Mouse (Mus musculus) neural tube, postnatal 0 days (tissue): ENCODE results near the gene Pdlim4. TPM values are rescaled to one million over a fixed set of nuclear protein-coding genes. Genes with fewer than 3 reads are reported as not detected.

Experiments used
- polyA plus RNA-seq: library from polyadenylated mRNA; unstranded; fragments of >200 nt; fragmentation: Nextera tagmentation; extraction: Ambion mirVana; gene quantifications from 2 replicates; pipeline ENCODE4 v1.2.1, GENCODE M21; 2015

Pdlim4 gene
- polyA plus RNA-seq: 54.9 and 60.9 TPM in 2 replicates

GRCm38 (mm10) chr11:54068520-54069371, at the start of gene Pdlim4:
Gene Pdlim4, minus strand, starts transcription at chr11:54069014.

DNA sequence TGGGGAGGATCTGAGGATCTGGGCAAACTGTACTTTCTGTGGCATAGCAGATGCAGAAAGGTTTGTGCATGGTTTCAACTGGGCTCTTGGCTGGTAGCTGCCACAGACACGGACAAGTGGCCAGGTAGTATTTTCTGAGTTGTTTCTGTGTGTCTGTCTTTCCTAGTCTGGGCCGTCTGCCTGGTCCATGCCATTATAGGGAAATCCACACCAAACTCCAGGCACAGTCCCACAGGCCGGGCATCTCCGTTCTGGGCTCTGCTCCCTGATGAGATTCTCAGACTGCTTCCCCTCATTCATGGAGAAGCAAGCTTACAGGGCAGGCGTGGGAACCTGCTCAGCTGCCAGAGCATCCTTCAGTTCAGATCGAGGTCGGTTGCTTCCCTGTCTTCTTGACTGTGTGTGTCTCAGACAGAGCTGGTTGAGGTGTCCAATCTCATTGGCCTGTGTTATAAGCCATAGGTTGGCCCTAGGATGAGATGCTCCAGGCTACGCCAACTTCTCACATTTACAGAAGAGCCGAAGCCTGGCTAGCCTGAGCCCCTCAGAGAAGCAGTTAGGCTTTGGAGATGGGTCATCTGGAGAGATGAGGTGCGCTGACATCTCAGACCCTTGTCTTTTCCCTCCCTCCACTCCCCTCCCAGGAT, 31.4 kb upstream of the Pdlim4 start, which contains the start of gene P4ha2:
TSS of gene P4ha2 (plus strand) at position 51 of the 647 bp plus-strand sequence.

GRCm38 (mm10) chr11:54028044-54028951, 40.5 kb downstream of the Pdlim4 start, which contains the start of gene Slc22a4:
Gene Slc22a4, minus strand, starts transcription at chr11:54028090.

Other genes with a start within 250 kb of the Pdlim4 start
- 1.3 and 1.9 TPM in 2 replicates for gene Gm12216, start 209.8 kb downstream of the Pdlim4 start, polyA plus RNA-seq
- gene Slc22a5, start 177.4 kb downstream of the Pdlim4 start, polyA plus RNA-seq: 8.5 and 9.3 TPM in 2 replicates
- gene Slc22a21, start 88.7 kb downstream of the Pdlim4 start, polyA plus RNA-seq: 7.1 and 8.1 TPM in 2 replicates
- gene Slc22a4, start 40.9 kb downstream of the Pdlim4 start, polyA plus RNA-seq: 12.3 and 13.7 TPM in 2 replicates
- 11.0 and 11.5 TPM in 2 replicates for gene P4ha2, start 31.1 kb upstream of the Pdlim4 start, polyA plus RNA-seq
- not detected in 2 replicates for gene Csf2, start 180.7 kb upstream of the Pdlim4 start, polyA plus RNA-seq
- not detected in 2 replicates for gene Il3, start 198.3 kb upstream of the Pdlim4 start, polyA plus RNA-seq
- gene Acsl6, start 234.8 kb upstream of the Pdlim4 start, polyA plus RNA-seq: 61.5 and 69.2 TPM in 2 replicates